Mouse (Mus musculus): ENCODE results near the gene Lig4.

Lig4 gene

GRCm38 (mm10) chr8:9929746-9930445 lies 47.6 kb downstream of the Lig4 start:
- DNase-seq (ENCODE audit: low read depth) = no peak
